Mouse (Mus musculus) adrenal gland, postnatal 4 days (tissue): ENCODE data around the gene Stk31. TPM values are rescaled to one million over a fixed set of nuclear protein-coding genes. Genes with fewer than 3 reads are reported as not detected.

Experiments
- total RNA-seq, 2 experiments: library from RNA; stranded (reverse); gene quantifications; 2 replicates each; pipeline ENCODE4 v1.2.3; 2021

Stk31 gene
- total RNA-seq, 2 experiments from 2014 or later = 0.68 to 0.76 TPM

Other genes with a start within 250 kb of the Stk31 start
- 10 to 100 TPM; 16.9 to 17.5 TPM for gene Igf2bp3, start 180.6 kb upstream of the Stk31 start, total RNA-seq
- gene Tra2a, start 131.6 kb upstream of the Stk31 start, total RNA-seq = 10 to 100 TPM; 58.7 to 63.1 TPM
- 10 to 100 TPM in 1 of 2 experiments, 1 to 10 TPM in 1; 9.2 to 10.2 TPM for gene Ccdc126, start 76.3 kb upstream of the Stk31 start, total RNA-seq
- 1 to 10 TPM; 7.1 to 7.5 TPM for gene Fam221a, start 27.9 kb upstream of the Stk31 start, total RNA-seq